Mouse (Mus musculus) ES-Bruce4 (cell line): ENCODE results near the gene Aff3. TPM values are rescaled to one million over a fixed set of nuclear protein-coding genes. Genes with fewer than 3 reads are reported as not detected.
A peak's percentile ranks its signal among the peaks of the same experiment; 100 is the strongest.

Experiments used
- H3K27ac ChIP-seq: 2 replicates; pipeline ENCODE4 v1.5.1; 2012; ENCODE audit warnings: low read length, inconsistent platforms; ENCODE audit not compliant: insufficient read depth
- H3K27me3 ChIP-seq: 2 replicates; pipeline ENCODE4 v1.6.1; 2012; ENCODE audit warnings: mild to moderate bottlenecking, low read length, inconsistent platforms; ENCODE audit not compliant: control insufficient read depth, poor library complexity, insufficient read depth, severe bottlenecking
- H3K36me3 ChIP-seq: 2 replicates; pipeline ENCODE4 v1.6.1; 2012; ENCODE audit warnings: inconsistent platforms, mild to moderate bottlenecking, low read length, moderate library complexity; ENCODE audit not compliant: control insufficient read depth, poor library complexity, insufficient read depth, severe bottlenecking
- H3K4me1 ChIP-seq: one replicate; pipeline ENCODE4 v1.8.1; 2011; ENCODE audit warnings: low read length; ENCODE audit not compliant: control insufficient read depth, insufficient read depth
- H3K4me3 ChIP-seq: 2 replicates; pipeline ENCODE4 v1.5.1; 2011; ENCODE audit warnings: low read depth, mild to moderate bottlenecking, low read length
- H3K9ac ChIP-seq: 2 replicates; pipeline ENCODE4 v1.6.1; 2012; ENCODE audit warnings: low read depth, mild to moderate bottlenecking, inconsistent platforms; ENCODE audit not compliant: poor library complexity, severe bottlenecking
- H3K9me3 ChIP-seq: replicated peaks from 2 replicates; pipeline ENCODE4 v1.6.1; 2012; ENCODE audit warnings: mild to moderate bottlenecking, low read length, inconsistent platforms; ENCODE audit not compliant: control insufficient read depth, poor library complexity, insufficient read depth, severe bottlenecking
- CTCF ChIP-seq: IDR thresholded peaks from one replicate; pipeline ENCODE4 v1.8.1; 2011; ENCODE audit warnings: low read depth, low read length
- EP300 ChIP-seq: IDR thresholded peaks from 2 replicates; pipeline ENCODE4 v1.6.1; 2011; ENCODE audit warnings: low read depth, low read length; ENCODE audit not compliant: insufficient read depth
- POLR2A ChIP-seq: IDR thresholded peaks from one replicate; pipeline ENCODE4 v1.8.1; 2011; ENCODE audit warnings: low read length; ENCODE audit not compliant: insufficient read depth
- polyA plus RNA-seq: library from polyadenylated mRNA; stranded (reverse); fragments of >200 nt; gene quantifications from 2 replicates; pipeline ENCODE4 v1.2.4, GENCODE M21; 2011; ENCODE audit warnings: low read depth; ENCODE audit not compliant: missing spikeins, insufficient read depth, insufficient read length

Aff3 gene
- polyA plus RNA-seq, 1 experiment: 9.2 TPM

DNA sequence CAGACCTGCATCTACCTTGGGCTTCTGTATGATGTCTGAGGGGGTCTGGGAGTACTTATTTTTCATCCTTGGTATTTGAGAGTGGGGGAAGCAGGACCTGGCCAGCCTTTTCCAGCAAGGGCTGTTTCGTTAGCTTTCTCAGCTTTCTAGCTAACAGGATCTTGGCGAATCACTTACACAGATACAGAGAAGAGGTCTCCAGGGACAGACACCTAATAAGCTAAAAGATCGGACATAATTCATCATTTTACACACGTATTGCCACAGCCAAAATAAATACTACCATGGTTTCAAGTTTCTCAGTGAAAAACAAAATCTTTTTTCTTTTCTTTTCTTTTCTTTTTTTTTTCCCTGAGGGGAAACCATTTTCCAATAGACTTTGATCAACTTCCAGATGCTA lies 354.7 kb downstream of the Aff3 start:
- H3K27ac ChIP-seq: no peak overlapping the region
- no peaks in the 10 kb centered on the region for H3K9me3 ChIP-seq
- H3K4me1 ChIP-seq: no peaks in the 10 kb centered on the region
- H3K4me3 ChIP-seq: no peak overlapping the region
- H3K27me3 ChIP-seq: no peaks in the 10 kb centered on the region
- no peak overlapping the region for H3K9ac ChIP-seq
- no peak for TF ChIP-seq EP300
- no peak for TF ChIP-seq CTCF
- no peak for TF ChIP-seq POLR2A
- no peaks in the 10 kb centered on the region for H3K36me3 ChIP-seq

DNA sequence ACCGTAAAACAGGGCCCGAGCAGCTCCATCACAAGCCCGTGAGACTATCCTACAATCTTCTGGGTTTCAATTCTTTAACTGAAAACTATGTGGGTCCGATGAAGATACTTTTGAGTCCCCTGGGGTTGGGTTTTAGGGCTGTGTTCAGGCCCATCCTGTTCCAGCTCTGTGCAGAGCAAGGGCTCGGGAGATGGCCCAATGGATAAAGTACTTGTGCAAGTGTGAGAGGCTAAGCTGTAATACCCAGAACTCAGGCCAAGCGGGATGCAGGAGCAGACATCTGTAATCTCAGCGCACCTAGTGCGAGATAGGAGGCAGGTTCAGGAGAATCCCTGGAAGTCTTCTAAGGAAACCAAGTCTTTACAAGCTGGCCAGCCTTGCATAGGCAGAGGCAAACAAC lies 355.4 kb downstream of the Aff3 start:
- H3K9ac ChIP-seq: no peak overlapping the region
- H3K4me3 ChIP-seq: no peak overlapping the region
- no peaks in the 10 kb centered on the region for H3K9me3 ChIP-seq
- H3K36me3 ChIP-seq: no peaks in the 10 kb centered on the region
- TF ChIP-seq EP300 (no peak), CTCF (no peak), POLR2A (no peak)
- H3K27ac ChIP-seq: no peak overlapping the region
- H3K4me1 ChIP-seq: no peaks in the 10 kb centered on the region
- H3K27me3 ChIP-seq: no peaks in the 10 kb centered on the region

DNA sequence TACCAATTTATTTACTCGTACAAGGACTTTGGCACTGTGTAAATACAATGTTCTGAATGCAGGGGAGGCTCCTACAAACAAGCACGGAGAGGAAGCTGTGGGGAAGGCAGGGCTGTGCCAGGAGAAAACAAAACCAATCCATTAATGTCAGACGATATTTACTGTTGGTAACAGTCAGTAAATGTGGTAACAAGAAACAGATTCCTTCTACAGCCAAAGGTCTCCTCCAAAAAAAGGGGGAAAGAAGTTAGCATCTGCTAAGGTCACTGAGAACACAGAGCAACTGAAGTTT lies 356.1 kb downstream of the Aff3 start:
- Histone ChIP-seq H3K4me3 (no peak overlapping the region), H3K36me3 (no peaks in the 10 kb centered on the region), H3K4me1 (no peaks in the 10 kb centered on the region), H3K9me3 (no peaks in the 10 kb centered on the region), H3K27me3 (no peaks in the 10 kb centered on the region), H3K27ac (no peak overlapping the region), H3K9ac (no peak overlapping the region)
- TF ChIP-seq POLR2A: no peak
- no peak for TF ChIP-seq CTCF
- TF ChIP-seq EP300: no peak

DNA sequence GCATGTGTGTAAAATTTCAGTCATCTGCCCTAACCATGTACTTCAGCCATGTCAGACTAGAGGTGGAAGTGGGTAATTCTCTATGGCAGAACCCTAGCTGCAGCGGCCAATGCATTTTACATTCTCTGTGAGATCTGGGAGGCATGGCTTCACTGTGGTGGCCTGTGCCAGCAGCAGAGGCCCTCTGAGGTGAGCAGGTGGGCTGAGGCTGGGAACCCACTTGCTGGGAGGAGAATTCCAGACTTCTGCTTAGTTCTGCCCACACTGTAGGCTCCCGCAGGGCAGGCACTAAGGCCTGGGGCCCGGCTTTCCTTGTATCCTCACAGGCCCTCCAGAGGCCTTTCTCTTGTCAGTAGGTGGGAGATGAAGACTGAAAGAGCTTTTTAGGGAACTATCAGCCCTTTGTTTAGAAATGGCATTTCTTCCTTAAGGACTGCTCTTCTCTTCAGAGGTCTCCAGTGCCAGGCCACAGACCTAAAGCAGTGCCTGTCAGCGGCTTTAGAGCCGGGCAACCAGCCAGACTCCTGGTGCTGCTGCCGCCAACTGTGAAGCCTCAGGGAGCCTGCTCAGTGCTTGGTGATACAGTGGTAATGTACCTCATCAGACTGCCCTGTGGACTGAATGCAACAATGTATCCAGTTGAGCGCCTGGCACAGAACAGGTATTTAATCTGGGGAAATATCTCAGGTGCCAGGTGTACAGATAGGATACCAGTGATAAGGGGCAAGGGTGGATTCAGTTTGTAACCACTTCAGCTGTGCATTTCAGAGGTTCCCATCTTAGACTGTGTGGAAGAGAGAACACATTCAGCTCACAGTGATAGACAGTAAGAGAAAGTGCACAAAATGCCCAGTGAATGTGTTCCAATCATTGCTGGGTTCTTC lies 356.7 kb downstream of the Aff3 start:
- H3K36me3 ChIP-seq: no peaks in the 10 kb centered on the region
- no peaks in the 10 kb centered on the region for H3K4me1 ChIP-seq
- no peaks in the 10 kb centered on the region for H3K27me3 ChIP-seq
- no peak overlapping the region for H3K4me3 ChIP-seq
- H3K27ac ChIP-seq: no peak overlapping the region
- no peak for TF ChIP-seq CTCF
- no peak for TF ChIP-seq POLR2A
- TF ChIP-seq EP300: no peak
- no peak overlapping the region for H3K9ac ChIP-seq
- no peaks in the 10 kb centered on the region for H3K9me3 ChIP-seq

DNA sequence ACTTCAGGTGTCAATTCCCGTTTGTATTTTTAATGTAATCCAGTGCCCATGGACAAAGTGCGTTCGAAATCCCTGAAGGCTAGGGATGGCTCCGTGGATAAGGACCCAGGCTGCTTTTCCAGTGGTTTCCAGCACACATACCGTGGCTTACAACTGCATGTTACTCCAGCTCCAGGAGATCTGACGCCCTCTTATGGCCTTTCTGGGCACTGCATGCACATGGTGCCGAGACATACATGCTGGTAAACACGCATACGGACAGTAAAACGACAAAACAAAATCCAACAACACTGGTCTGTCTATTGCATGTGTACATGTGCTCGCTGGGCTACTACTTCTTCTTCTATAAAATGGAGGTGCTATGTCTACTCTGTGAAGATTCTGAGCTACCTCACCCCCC lies 357.5 kb downstream of the Aff3 start:
- H3K4me3 ChIP-seq: no peak overlapping the region
- H3K27ac ChIP-seq: no peak overlapping the region
- H3K27me3 ChIP-seq: no peaks in the 10 kb centered on the region
- H3K9me3 ChIP-seq: no peaks in the 10 kb centered on the region
- H3K9ac ChIP-seq: no peak overlapping the region
- H3K36me3 ChIP-seq: no peaks in the 10 kb centered on the region
- TF ChIP-seq EP300 (no peak), CTCF (peak; percentile 38)
- no peaks in the 10 kb centered on the region for H3K4me1 ChIP-seq

DNA sequence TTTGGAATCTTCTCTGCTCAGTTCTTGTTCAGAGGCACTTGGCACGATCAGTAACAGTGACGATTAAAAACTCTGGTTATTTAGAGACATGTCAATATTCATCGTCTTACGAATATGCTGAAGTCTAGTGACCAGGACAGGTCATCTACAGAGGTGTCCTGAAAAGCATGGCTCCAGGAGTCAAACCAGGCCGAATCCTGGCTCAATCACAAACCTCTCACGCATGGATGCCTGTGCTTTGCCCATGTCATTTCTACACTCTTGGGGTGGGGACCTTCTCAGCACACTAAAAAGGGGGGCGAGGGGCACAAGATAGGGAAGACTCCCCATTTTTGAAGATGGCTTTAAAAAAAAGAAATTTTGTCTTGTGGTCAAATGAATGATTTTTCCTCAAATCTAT lies 358.6 kb downstream of the Aff3 start:
- no peak overlapping the region for H3K9ac ChIP-seq
- no peaks in the 10 kb centered on the region for H3K36me3 ChIP-seq
- H3K4me3 ChIP-seq: no peak overlapping the region
- no peak for TF ChIP-seq POLR2A
- TF ChIP-seq EP300: no peak
- TF ChIP-seq CTCF: no peak
- H3K27ac ChIP-seq: no peak overlapping the region
- H3K27me3 ChIP-seq: no peaks in the 10 kb centered on the region
- no peaks in the 10 kb centered on the region for H3K9me3 ChIP-seq
- no peaks in the 10 kb centered on the region for H3K4me1 ChIP-seq
